Mouse (Mus musculus) spleen, embryonic (tissue): Measurements from ENCODE around the gene Krt20.

Source experiments
- CTCF ChIA-PET: fragments of 350-600 bp; sonication (Branson Sonifier 250); formaldehyde crosslinking; loops from one replicate; lab custom pipeline; 2022; lab: Charles Lee

The Krt20 gene

GRCm38 (mm10) chr11:99413247-99413646 lies 24.7 kb downstream of the Krt20 start:
- CTCF ChIA-PET, result interaction anchor here (0.6 kb wide), 1 partner anchor 49 kb away, joined by 3 read pairs; no protein-coding TSS in a partner anchor

DNA sequence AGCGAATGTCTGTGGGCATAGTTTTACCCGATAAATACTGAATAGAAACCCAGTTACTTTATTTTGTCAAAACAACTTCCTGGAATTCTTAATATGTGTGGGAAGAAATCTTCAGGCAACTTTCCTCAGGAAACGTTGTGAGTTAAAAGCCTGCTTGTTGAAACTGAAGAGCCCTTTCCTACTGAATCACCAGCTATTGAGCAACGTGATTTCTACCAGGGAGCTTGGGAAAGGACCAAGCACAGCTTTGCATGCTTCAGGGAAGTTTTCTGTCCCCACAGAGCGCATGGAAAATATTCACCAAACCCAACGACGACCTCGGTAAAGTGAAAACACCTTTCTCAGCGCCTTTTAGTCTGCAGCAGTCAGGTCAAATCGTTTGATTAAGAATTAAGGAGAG lies 31.8 kb downstream of the Krt20 start:
- CTCF ChIA-PET, result no interaction called here

DNA sequence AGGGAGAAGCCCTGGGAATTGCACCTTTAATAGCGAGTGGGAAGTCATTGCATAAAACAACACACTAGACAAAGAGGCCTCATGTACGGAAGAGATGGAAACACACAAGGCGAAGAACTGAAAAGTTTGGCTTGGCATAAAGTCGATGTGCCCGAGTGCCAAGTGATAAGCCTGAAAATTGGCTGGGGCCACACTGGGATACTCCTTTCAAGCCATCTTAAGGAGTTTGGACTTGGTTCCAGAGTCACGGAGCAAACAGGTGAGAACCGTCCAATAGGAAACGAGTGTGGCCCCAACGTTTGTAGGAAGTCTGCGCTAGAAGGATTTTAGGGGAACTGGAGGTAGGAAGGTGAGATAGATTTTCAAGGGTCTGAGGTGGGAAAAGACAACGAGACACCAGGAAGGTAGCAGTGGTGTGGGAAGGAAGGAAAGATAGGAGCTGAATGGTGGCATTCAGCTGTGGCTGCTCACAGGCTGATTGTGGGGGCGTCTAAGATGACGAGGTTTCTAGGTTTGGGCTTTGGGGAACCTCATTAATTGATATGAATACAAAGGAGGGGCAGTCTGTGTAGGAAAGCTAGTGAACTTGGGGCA lies 37.9 kb downstream of the Krt20 start:
- CTCF ChIA-PET, result no interaction called here

DNA sequence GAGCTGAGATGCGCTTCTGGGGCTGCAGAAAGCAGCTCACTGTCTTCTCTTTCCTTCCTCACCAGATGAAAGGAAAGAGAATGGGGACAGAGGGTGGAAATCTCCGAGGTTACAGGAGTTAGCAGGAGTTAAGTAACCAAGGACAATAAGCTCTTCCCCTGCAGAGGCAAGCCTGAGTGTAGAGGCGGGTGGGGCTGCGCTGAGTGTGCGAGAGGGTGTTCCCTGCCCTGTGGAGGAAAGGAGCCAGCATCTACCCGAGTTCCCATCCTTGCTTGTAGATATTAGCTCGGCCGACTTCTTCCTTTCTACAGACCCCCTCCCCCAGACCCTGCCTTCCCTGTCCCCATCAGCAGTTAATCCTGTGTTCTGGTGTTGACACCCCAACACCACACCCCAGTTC lies 39.1 kb downstream of the Krt20 start:
- CTCF ChIA-PET, result no interaction called here

GRCm38 (mm10) chr11:99398084-99398483 lies 39.9 kb downstream of the Krt20 start:
- CTCF ChIA-PET, result no interaction called here

- CTCF ChIA-PET, result interaction anchor here (0.5 kb wide), 1 partner anchor 28 kb away, joined by 3 read pairs; no protein-coding TSS in a partner anchor
These were observed 41.3 kb downstream of the Krt20 start for GRCm38 (mm10) chr11:99396661-99397060.

- CTCF ChIA-PET, result no interaction called here
These were observed 41.9 kb downstream of the Krt20 start for GRCm38 (mm10) chr11:99396034-99396433.

DNA sequence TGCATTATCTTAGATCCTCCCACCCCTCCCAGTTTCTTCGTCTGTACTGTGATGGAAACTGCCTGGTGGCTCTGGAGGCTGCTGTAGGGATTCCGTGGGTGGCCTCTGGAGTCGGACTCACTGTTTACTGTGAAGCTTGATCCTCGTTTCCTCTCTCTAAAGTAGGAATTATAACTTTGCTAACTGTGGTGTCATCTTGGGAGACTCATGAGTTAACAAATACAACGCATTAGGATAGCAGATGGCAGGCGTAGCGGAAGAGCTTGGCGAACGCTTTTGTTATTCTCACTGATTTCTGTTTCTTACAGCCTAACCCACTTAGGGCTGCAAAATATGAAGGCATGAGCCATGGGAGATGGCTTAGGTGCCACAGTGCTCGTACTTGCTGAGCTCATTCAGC lies 45.5 kb downstream of the Krt20 start:
- CTCF ChIA-PET, result no interaction called here

- CTCF ChIA-PET, result no interaction called here
These were observed 46.6 kb downstream of the Krt20 start for GRCm38 (mm10) chr11:99391375-99391774.

- CTCF ChIA-PET, result no interaction called here
These were observed 47.1 kb downstream of the Krt20 start for GRCm38 (mm10) chr11:99390866-99391265.

GRCm38 (mm10) chr11:99389264-99389663 lies 48.7 kb downstream of the Krt20 start, which contains the start of gene Krt10:
TSS of gene Krt10 (minus strand) at chr11:99389364.
- CTCF ChIA-PET, result no interaction called here

- CTCF ChIA-PET, result no interaction called here
These were observed 49.3 kb downstream of the Krt20 start for GRCm38 (mm10) chr11:99388661-99389060.

- CTCF ChIA-PET, result no interaction called here
These were observed 51.9 kb downstream of the Krt20 start for GRCm38 (mm10) chr11:99385813-99386721.

- CTCF ChIA-PET, result interaction anchor here (0.6 to 1.0 kb wide), 2 partner anchors 10 to 68 kb away, joined by 3 to 7 read pairs; no protein-coding TSS in a partner anchor
These were observed 58.4 kb downstream of the Krt20 start for GRCm38 (mm10) chr11:99379568-99379967.
